In the genomic region with DNA sequence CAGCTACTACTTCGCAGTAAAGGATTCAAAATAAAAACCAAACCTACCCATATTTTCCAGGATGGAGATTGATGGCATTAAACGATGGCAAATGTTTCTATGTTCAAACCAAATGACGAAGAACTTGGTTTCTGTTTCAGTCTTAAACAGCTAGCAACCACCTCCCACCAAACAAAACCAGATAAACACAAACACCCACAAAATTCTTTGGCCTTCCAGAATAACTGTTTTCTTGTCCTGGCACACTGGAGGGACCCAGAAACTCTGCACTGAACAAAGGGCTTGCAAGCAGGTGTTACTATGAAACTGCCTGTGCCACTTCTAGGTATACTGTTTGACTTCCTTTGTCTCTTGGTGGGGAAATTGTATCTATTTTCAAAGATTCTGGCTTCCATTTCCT, we compare ENCODE assay signal across 26 mouse cellular contexts. TPM values are rescaled to one million over a fixed set of nuclear protein-coding genes. Genes with fewer than 3 reads are reported as not detected.
DNase-seq lines count a peak whose midpoint lies in the region; ATAC-seq and TF ChIP-seq lines count a peak whose summit lies in the region.
"Had no signal": no experiment of that assay in that cellular context is flagged by ENCODE, and none has a peak within 500 bp of the region (broad histone marks: within the 10 kb centered on the region; RNA-seq: fewer than 3 reads in every experiment).

No protein-coding gene starts in this region.

- ATAC-seq in inflammation-experienced regulatory T-cells, adult 6 months, result peak; percentile 52
- ATAC-seq: intestine, embryonic 15.5 days had no signal

- no peak for TF ChIP-seq CTCF in layer of hippocampus, adult 2 months (conservative IDR thresholded peaks at IDR 0.05)

- H3K27ac ChIP-seq in layer of hippocampus, adult 2 months, result no peak overlapping the region
- H3K27ac ChIP-seq: embryonic facial prominence, embryonic 15.5 days; hindbrain, embryonic 13.5 days; intestine, embryonic 15.5 days; limb, embryonic 15.5 days; liver, embryonic 14.5 days; neural tube, embryonic 12.5 days had no signal

- no peak overlapping the region for H3K4me3 ChIP-seq in layer of hippocampus, adult 2 months
- H3K4me3 ChIP-seq: embryonic facial prominence, embryonic 15.5 days; forebrain, embryonic 15.5 days; hindbrain, embryonic 13.5 days; intestine, embryonic 15.5 days; limb, embryonic 15.5 days; neural tube, embryonic 12.5 days had no signal

- DNase-seq in A20 (ENCODE audit: low read depth, low spot score), result peak; percentile 59
- peak; percentile 69 for DNase-seq in CD4-positive, CD25-positive, alpha-beta regulatory T cell, adult 2 months (ENCODE audit: low read depth, low spot score)
- peak; percentile 40 for DNase-seq in thymus, postnatal 14 days
- DNase-seq in lung, adult 18-20 months, result no peak
- no peak for DNase-seq in cerebellum, postnatal 4 days (ENCODE audit: low spot score in 2 of 2)
- no peak for DNase-seq in layer of hippocampus, adult 2 months (ENCODE audit: low spot score in 2 of 2)
- DNase-seq: adrenal gland, adult 2 months; cerebellum, adult 11-12 months; cerebellum, postnatal 10 days; embryo, embryonic 11 days; gastrocnemius, postnatal 14 days; heart, adult 18-20 months; kidney, adult 9 months; kidney, postnatal 14 days; lung, postnatal 4 days; midbrain, embryonic 14.5 days; right cerebral cortex, postnatal 14 days; spleen, adult 18-20 months had no signal

RNA-seq across cellular contexts. Expression of a gene that starts 43.2 kb away (rescaled TPM):
- 10 to 100 TPM in 1 of 3 experiments, 1 to 10 TPM in 2; 2.2 to 11.5 (median 4.9) TPM for polyA plus RNA-seq in inflammation-experienced regulatory T-cells, adult 6 months (2017; shearing (Covaris generic))
- 10 to 100 TPM; 57.4 to 61.8 TPM for total RNA-seq in layer of hippocampus, adult 2 months (2021)

Comparison
In these comparisons a context has a peak if more than half of its experiments do, and no peak if none do; other contexts are left out.
1. DNase-seq: peak in A20 (single experiment), CD4-positive, CD25-positive, alpha-beta regulatory T cell, adult 2 months (single experiment) and thymus, postnatal 14 days (single experiment); none in lung, adult 18-20 months (0 of 2), cerebellum, postnatal 4 days (0 of 2) and layer of hippocampus, adult 2 months (0 of 2).